Mouse (Mus musculus): ENCODE measurements around the gene Gm28308. TPM values are rescaled to one million over a fixed set of nuclear protein-coding genes. Genes with fewer than 3 reads are reported as not detected.
A peak's percentile ranks its signal among the peaks of the same experiment; 100 is the strongest.

The Gm28308 gene
- polyA plus RNA-seq, 1 experiment from 2014 or later, result not detected

GRCm38 (mm10) chr6:52246916-52247315 lies 33.8 kb upstream of the Gm28308 start:
- DNase-seq (ENCODE audit: low spot score), result no peak

- DNase-seq (ENCODE audit: low spot score), result no peak
These were observed 33.3 kb upstream of the Gm28308 start for GRCm38 (mm10) chr6:52246403-52246803.

DNA sequence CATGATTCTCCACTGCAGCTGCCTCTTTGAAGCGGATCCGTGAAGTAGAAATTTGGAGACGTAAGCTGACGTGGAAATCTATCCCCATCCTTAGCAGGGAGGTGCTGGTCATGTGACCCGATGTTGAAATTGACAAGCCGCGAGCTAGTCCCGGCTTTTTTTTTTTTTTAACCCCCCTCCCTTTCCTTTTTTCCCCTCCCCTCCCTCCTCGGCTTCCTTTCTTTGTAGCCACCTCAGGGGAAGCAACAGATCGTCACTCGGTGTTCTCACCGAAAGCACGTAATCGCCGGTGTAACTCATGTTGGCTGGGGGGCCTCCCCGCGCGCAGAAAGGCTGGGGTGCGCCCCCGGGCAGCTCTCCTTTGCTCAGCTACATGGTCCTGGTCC lies 32.6 kb upstream of the Gm28308 start, which contains the start of gene Hoxa11:
Hoxa11 (minus strand) TSS at position 54 of the 386 bp plus-strand sequence.
- DNase-seq (ENCODE audit: low spot score), result no peak

DNA sequence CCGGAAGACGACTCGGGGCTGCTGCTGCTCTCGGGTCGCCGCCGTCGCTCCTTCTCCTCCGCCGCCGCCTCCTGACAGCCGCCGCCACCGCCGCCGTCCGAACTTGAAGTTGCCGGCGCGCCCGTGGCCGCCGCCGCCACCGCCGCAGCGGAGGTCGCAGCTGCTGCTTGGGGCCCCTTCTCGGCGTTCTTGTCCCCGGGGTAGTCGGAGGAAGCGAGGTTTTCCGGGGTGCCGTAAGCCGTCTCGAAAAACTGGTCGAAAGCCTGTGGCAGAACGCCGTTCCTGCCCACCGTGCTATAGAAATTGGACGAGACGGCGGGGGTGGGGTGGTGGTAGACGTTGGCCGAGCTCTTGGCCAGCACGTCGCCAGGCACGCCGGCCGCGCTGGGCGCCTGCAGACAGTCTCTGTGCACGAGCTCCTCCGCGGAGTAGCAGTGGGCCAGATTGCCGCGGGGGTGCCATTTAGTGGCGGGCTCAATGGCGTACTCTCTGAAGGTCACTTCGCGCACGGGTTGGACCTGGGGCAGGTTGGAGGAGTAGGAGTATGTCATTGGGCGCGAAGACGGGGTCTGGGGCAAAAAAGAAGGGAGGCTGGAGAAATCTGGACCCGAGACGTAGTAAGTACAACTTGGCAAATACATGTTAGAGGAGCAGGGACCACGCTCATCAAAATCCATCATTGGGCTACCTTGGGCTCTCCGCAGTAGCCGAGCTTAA lies 32.1 kb upstream of the Gm28308 start:
- DNase-seq (ENCODE audit: low spot score), result no peak

- DNase-seq (ENCODE audit: low spot score), result no peak
These were observed 31.4 kb upstream of the Gm28308 start for GRCm38 (mm10) chr6:52244471-52245039.

DNA sequence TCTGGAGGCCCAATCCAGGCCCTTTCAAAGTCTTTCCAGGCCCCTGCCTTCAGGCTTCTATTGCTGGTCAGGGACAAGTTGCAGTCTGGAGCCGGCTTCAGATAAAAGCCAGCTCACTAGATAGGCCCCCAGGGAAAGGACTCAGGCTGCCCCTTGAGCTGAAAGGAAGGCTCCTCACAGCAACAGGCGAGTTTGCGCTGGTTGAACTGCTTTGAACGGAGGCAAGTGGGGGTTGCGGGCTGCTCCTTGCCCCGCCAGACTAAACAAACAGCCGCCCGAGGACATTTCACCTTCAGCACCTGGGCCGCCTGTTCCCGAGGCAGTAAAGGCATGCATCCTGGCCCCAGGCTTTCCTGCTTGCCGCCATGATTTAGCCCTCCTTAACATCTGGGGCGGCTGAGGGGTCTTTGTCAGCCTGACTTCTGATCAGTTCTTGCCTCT lies 30.6 kb upstream of the Gm28308 start:
- DNase-seq (ENCODE audit: low spot score), result no peak

- DNase-seq (ENCODE audit: low spot score), result no peak
These were observed 29.7 kb upstream of the Gm28308 start for GRCm38 (mm10) chr6:52242801-52243332.

DNA sequence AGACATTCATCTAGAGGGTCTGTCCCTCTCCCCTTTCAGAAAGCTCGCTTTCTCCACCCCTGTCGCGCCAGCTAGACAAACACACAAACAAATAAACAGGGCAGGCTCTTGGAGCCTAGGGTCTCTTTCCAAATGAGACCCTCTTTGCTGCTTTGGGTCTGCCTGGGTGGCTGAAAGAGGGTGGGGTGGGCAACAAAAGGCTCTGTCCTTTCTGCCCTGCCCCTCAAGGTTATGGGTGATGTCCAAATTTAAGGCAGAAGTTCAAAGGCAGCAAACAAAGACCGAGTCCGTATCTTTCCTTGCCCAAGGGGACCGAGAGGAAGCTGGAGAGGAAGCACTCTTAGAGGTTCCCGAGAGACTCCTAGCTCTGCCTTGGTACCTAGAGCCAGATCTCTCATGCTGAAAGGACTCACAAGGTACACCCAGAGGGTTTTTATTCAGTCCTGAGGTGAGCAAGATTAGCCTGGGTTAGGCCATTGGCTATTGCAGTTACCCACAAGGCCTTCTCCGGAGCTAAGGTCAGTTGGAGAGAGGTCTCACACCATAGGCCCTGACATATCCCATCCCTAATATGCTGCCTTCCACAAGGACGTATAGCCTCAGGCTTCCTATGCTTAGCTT lies 28.0 kb upstream of the Gm28308 start:
- no peak for DNase-seq (ENCODE audit: low spot score)

- peak; percentile 74 for DNase-seq (ENCODE audit: low spot score)
These were observed 27.4 kb upstream of the Gm28308 start, which contains the start of gene Hoxa10 for GRCm38 (mm10) chr6:52240389-52241000. Gene Hoxa10 (minus strand): TSS chr6:52240854.

DNA sequence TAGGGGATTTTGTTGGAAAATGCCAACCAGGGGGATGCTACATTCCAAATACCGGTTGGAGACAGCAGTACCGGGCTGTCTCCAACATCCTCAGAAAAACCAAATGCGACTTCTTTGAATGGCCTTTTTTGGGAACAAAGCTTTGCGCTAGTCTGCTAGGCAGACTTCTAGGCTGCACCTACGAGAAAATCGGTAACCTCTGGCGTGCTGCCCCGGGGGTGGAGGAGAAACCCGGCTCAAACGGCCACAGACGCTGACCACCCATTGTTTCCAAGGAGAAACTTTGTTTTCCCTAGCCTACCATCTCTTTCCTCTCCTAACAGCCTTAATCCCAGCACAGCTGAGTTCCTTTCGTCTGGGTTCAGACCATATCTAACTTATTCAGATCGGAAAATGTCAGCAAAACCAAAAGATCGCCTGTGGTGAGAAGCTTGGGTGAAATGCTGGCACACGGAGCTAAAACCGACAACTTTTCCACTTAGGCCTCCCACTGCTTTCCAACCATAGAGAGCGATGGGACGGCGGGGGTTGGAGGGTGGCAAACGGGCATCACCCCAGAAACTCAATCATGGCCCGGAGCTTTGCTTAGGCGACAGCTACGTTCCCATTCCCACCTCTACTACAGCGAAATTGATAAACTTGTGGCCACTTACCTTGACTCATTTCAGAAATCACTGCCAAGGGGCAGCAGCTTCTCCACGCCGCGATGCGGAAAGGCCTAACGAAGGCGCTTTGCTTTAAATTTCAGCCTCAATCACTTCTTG lies 26.7 kb upstream of the Gm28308 start:
- no peak for DNase-seq (ENCODE audit: low spot score)

GRCm38 (mm10) chr6:52238976-52239375 lies 25.8 kb upstream of the Gm28308 start:
- DNase-seq (ENCODE audit: low spot score), result no peak

- DNase-seq (ENCODE audit: low spot score), result no peak
These were observed 25.0 kb upstream of the Gm28308 start for GRCm38 (mm10) chr6:52238155-52238545.

- DNase-seq (ENCODE audit: low spot score), result no peak
These were observed 24.4 kb upstream of the Gm28308 start for GRCm38 (mm10) chr6:52237346-52238154.

DNA sequence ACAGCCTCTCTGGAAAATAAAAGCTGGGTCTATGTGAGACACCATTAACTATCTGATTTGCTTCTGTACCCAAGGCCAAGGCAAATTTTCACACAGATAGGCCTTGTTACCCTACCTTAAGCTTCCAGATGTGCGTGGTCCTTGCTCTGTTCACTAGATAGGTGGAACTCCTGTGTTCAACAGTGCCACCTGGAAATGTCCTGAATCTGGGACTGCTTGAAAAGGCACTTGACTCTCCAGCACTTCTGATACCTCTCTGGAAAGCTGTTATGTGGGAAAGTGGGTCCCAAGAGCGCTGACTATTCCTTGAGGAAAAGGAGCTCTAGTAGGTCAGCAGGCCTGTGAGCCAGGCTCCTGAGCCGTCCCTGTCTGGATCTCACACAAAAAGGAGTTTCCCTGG lies 23.7 kb upstream of the Gm28308 start:
- DNase-seq (ENCODE audit: low spot score), result no peak

- no peak for DNase-seq (ENCODE audit: low spot score)
These were observed 22.7 kb upstream of the Gm28308 start for GRCm38 (mm10) chr6:52235866-52236265.

GRCm38 (mm10) chr6:52235267-52235666 lies 22.1 kb upstream of the Gm28308 start:
- DNase-seq (ENCODE audit: low spot score), result no peak

DNA sequence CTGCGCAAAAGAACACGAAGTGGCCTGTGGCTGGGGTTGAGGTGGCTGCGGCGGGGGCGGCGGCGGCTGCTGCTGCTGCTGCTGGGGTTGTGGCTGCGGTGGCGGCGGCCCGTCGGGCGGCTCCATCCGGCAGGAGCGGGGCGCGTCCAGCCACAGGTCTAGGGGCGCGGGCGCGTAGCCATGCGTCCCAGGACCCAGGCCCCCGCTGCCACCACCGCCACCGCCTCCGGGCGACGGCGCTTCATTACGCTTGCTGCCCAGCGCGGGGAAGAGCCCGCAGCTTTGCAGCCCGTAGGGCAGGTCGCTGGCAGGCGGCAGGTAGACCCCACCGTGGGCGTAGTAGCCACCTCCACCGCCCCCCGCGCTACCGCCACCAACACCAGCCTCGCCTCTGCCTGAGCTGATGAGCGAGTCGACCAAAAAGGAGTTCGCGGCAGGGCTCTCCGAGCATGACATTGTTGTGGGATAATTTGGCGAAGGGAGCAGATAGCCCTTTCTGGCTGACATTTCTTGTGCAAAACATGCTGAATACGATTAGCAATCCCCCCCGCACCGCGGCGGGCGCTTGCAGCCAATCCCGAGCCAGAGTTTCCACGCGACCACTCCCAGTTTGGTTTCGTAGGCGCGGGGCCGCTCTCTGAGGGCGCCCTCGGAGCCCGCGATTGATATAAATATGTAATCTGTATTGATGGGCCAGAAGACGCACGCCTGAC lies 21.4 kb upstream of the Gm28308 start:
- DNase-seq (ENCODE audit: low spot score), result no peak

- no peak for DNase-seq (ENCODE audit: low spot score)
These were observed 20.6 kb upstream of the Gm28308 start for GRCm38 (mm10) chr6:52233546-52234427.

Data from thymus, postnatal 0 days (tissue).